In genomic region chr7:74422731-74423130, GRCm38 (mm10) we compare ENCODE assay signal across 9 mouse cellular contexts.
"Had no signal": no experiment of that assay in that cellular context is flagged by ENCODE, and none has a peak within 500 bp of the region (broad histone marks: within the 10 kb centered on the region; RNA-seq: fewer than 3 reads in every experiment).

No protein-coding gene starts in this region.

- H3K4me2 ChIP-seq: liver, embryonic 11.5 days; liver, embryonic 15.5 days; midbrain, embryonic 13.5 days; stomach, embryonic 15.5 days had no signal

- DNase-seq: lung, adult 2 months; right cerebral cortex, postnatal 14 days; thymus, adult 18-20 months; thymus, postnatal 14 days had no signal

- H3K36me3 ChIP-seq: liver, embryonic 15.5 days; midbrain, embryonic 13.5 days; stomach, embryonic 15.5 days had no signal

- H3K4me3 ChIP-seq: layer of hippocampus, adult 2 months; liver, embryonic 15.5 days; midbrain, embryonic 13.5 days; stomach, embryonic 15.5 days had no signal

- H3K9me3 ChIP-seq: liver, embryonic 15.5 days; midbrain, embryonic 13.5 days; stomach, embryonic 15.5 days had no signal

- ATAC-seq: midbrain, embryonic 13.5 days had no signal

- H3K9ac ChIP-seq: liver, embryonic 15.5 days; midbrain, embryonic 13.5 days; stomach, embryonic 15.5 days had no signal

- H3K4me1 ChIP-seq: liver, embryonic 15.5 days had no signal

- H3K27me3 ChIP-seq: liver, embryonic 15.5 days; midbrain, embryonic 13.5 days; stomach, embryonic 15.5 days had no signal

- H3K27ac ChIP-seq: layer of hippocampus, adult 2 months; liver, embryonic 15.5 days; midbrain, embryonic 13.5 days; stomach, embryonic 15.5 days had no signal
